Mouse (Mus musculus): Measurements from ENCODE around the gene E330014E10Rik. TPM values are rescaled to one million over a fixed set of nuclear protein-coding genes. Genes with fewer than 3 reads are reported as not detected.
"Not testable (repeated sequence)": the region's sequence is repeated elsewhere in the genome, so short reads cannot be mapped to it uniquely, and the experiment has no call there.

E330014E10Rik gene
- not detected in 2 replicates for polyA plus RNA-seq (2015; fragmentation: Nextera tagmentation; extraction: Ambion mirVana)

DNA sequence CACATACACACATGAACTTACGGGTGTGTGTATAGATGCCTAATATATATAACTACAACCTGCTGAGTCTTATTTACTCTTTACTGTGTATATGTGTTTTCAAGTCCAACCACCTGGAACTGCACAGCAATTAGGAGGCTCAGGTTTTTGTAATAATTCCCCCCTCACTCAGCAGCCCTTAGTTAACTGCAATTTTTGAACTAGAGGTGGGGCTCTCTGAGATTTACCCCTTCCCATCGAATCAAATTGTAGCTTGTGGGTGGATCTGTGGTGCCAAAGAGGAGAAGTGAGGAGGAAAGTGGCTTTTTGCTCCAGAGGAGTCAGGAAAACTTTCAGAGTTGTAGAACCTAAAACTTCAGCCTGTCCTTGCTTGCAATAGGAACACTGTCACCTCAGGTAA lies at the start of gene E330014E10Rik:
Gene E330014E10Rik, plus strand, starts transcription at position 301 of the 400 bp plus-strand sequence.
- not testable (repeated sequence) for H3K36me3 ChIP-seq (ENCODE audit: control insufficient read depth, insufficient read depth); H3K27me3 ChIP-seq (ENCODE audit: control insufficient read depth, insufficient read depth, low read depth, low read length); H3K4me2 ChIP-seq (ENCODE audit: low read depth, low read length); H3K9ac ChIP-seq (ENCODE audit: low read depth, low read length); H3K4me3 ChIP-seq (ENCODE audit: low read depth, low read length); H3K9me3 ChIP-seq (replicated peaks; ENCODE audit: control insufficient read depth, low read length); H3K27ac ChIP-seq (ENCODE audit: low read length); ATAC-seq (ENCODE audit: low read depth); H3K4me1 ChIP-seq (ENCODE audit: control insufficient read depth, low read depth, low read length)
- WGBS (ENCODE audit: insufficient replicate concordance) = no CpG with 5 or more reads among the region's 2 CpGs

DNA sequence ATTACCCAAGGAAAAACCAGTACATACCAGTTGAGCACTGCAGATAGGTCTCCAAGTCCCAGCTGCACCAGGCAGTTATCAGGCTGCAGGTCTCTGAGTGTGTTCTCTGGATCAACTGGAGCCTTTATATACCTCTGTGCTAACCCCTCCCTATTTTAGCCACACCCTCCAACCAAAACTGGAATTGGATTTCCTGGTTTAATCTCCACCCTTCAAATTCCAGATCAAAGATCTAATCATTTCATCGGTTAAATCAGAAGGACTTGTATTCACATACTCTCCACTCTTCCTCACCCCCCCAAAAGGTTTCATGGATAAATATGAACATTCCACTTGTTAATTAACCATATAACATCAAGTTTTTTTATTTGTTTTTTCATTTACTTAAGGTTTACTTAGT lies 39.7 kb upstream of the E330014E10Rik start, which contains the start of gene Gm7978:
Gene Gm7978, minus strand, starts transcription at position 101 of the 400 bp plus-strand sequence.
- not testable (repeated sequence) for H3K27ac ChIP-seq (ENCODE audit: low read length); H3K4me3 ChIP-seq (ENCODE audit: low read depth, low read length); H3K9me3 ChIP-seq (replicated peaks; ENCODE audit: control insufficient read depth, low read length); H3K4me2 ChIP-seq (ENCODE audit: low read depth, low read length); H3K9ac ChIP-seq (ENCODE audit: low read depth, low read length); H3K27me3 ChIP-seq (ENCODE audit: control insufficient read depth, insufficient read depth, low read depth, low read length); H3K4me1 ChIP-seq (ENCODE audit: control insufficient read depth, low read depth, low read length); ATAC-seq (ENCODE audit: low read depth); H3K36me3 ChIP-seq (ENCODE audit: control insufficient read depth, insufficient read depth)
- no CpG with 5 or more reads among the region's 1 CpGs for WGBS (ENCODE audit: insufficient replicate concordance)

DNA sequence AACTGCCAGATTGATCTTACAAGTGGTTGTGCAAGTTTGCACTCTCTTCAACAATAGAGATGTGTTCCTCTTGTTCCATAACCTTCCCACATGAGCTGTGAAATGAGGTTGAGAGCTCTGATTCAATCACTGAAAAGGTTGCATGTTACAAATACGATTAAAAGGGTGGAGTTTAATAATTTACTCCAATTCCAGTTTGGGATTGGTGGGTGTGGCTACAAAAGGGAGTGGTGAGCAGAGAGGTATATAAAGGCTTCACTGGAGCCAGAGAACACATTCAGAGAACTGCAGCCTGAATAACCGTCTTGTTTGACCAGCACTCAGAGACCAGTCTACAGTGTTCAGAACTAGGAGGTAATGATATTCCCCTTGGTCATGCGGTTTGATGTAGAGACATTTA lies 34.1 kb upstream of the E330014E10Rik start, which contains the start of gene Gm7982:
Gene Gm7982, plus strand, starts transcription at position 301 of the 400 bp plus-strand sequence.
- no CpG with 5 or more reads among the region's 3 CpGs for WGBS (ENCODE audit: insufficient replicate concordance)
- H3K27ac ChIP-seq (ENCODE audit: low read length); H3K4me3 ChIP-seq (ENCODE audit: low read depth, low read length); H3K4me2 ChIP-seq (ENCODE audit: low read depth, low read length); H3K9me3 ChIP-seq (replicated peaks; ENCODE audit: control insufficient read depth, low read length); H3K27me3 ChIP-seq (ENCODE audit: control insufficient read depth, insufficient read depth, low read depth, low read length); H3K4me1 ChIP-seq (ENCODE audit: control insufficient read depth, low read depth, low read length); ATAC-seq (ENCODE audit: low read depth); H3K9ac ChIP-seq (ENCODE audit: low read depth, low read length); H3K36me3 ChIP-seq (ENCODE audit: control insufficient read depth, insufficient read depth): not testable (repeated sequence)

DNA sequence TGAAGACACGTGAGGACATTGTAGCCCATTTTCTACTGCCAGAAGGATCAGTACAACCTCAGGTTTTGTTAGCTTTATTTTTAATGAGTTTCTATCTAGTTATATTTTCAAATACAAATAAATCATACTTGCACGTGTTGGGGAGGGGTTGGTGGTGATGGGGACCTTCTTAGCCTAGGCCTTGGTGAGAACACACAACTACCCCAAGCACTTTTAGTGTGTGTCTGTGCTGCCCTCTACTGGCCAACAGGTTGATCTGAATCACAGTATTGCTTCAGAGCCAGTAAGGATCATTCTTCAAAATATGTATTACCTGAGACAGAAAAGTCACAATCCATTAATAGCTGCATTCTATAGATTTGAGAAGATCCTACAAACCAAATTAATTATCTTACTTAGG lies 35.1 kb downstream of the E330014E10Rik start:
- H3K4me1 ChIP-seq (ENCODE audit: control insufficient read depth, low read depth, low read length); H3K27me3 ChIP-seq (ENCODE audit: control insufficient read depth, insufficient read depth, low read depth, low read length); H3K27ac ChIP-seq (ENCODE audit: low read length); ATAC-seq (ENCODE audit: low read depth); H3K36me3 ChIP-seq (ENCODE audit: control insufficient read depth, insufficient read depth); H3K4me2 ChIP-seq (ENCODE audit: low read depth, low read length); H3K9ac ChIP-seq (ENCODE audit: low read depth, low read length); H3K9me3 ChIP-seq (replicated peaks; ENCODE audit: control insufficient read depth, low read length); H3K4me3 ChIP-seq (ENCODE audit: low read depth, low read length): not testable (repeated sequence)
- WGBS (ENCODE audit: insufficient replicate concordance) = 43% methylated on average over 2 of the region's 2 CpGs

DNA sequence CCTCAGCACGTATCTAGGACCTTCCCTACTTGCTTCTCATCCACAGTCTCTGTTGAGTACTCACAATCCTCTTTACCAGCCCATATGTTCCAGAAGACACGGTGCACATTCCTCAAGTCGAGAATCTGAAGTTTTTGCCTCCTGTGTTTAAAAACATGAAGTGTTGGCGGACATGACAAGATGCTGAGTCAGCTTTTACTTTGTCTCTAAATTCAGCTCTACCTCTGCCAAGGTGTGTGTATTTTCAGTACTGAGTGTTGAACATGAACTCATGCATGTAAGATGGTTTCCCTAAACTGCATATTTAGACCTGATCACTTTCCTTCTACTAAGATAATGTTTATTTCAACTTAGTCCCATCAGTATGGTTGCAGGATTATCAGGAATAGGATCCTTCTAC lies 60.8 kb downstream of the E330014E10Rik start:
- Histone ChIP-seq H3K9me3 (replicated peaks; ENCODE audit: control insufficient read depth, low read length) (no peaks in the 10 kb centered on the region), H3K4me2 (ENCODE audit: low read depth, low read length) (no peak overlapping the region), H3K27me3 (ENCODE audit: control insufficient read depth, insufficient read depth, low read depth, low read length) (no peaks in the 10 kb centered on the region), H3K4me3 (ENCODE audit: low read depth, low read length) (no peak overlapping the region), H3K36me3 (ENCODE audit: control insufficient read depth, insufficient read depth) (no peaks in the 10 kb centered on the region), H3K27ac (ENCODE audit: low read length) (no peak overlapping the region), H3K9ac (ENCODE audit: low read depth, low read length) (no peak overlapping the region), H3K4me1 (ENCODE audit: control insufficient read depth, low read depth, low read length) (no peaks in the 10 kb centered on the region)
- ATAC-seq (ENCODE audit: low read depth) = no peak
- WGBS (ENCODE audit: insufficient replicate concordance) = 49% methylated on average over 4 of the region's 4 CpGs

DNA sequence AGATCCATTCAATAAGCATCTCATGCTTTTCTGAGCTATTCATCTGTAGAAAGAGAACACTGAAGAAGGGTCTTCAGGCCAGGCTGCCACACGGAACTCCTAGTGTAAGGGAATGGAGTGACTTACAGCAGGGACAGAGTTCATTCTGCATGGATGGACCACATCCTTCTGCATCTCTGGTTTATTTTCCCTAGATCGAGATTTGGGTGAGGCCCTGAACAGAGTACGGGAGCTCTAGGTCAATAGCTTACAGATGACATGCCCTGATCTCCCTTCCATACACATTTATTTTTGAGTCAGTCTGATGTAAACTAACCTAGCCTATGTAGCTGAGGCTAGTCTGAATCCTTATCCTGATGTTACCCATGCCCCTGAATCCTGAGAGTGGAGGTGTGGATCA lies 78.2 kb downstream of the E330014E10Rik start:
- no peak overlapping the region for H3K4me2 ChIP-seq (ENCODE audit: low read depth, low read length)
- no peak overlapping the region for H3K9ac ChIP-seq (ENCODE audit: low read depth, low read length)
- ATAC-seq (ENCODE audit: low read depth) = no peak
- H3K27ac ChIP-seq (ENCODE audit: low read length) = no peak overlapping the region
- 63% methylated on average over 3 of the region's 3 CpGs for WGBS (ENCODE audit: insufficient replicate concordance)
- no peak overlapping the region for H3K4me3 ChIP-seq (ENCODE audit: low read depth, low read length)
- no peaks in the 10 kb centered on the region for H3K4me1 ChIP-seq (ENCODE audit: control insufficient read depth, low read depth, low read length)
- H3K9me3 ChIP-seq (replicated peaks; ENCODE audit: control insufficient read depth, low read length) = no peaks in the 10 kb centered on the region
- no peaks in the 10 kb centered on the region for H3K36me3 ChIP-seq (ENCODE audit: control insufficient read depth, insufficient read depth)
- H3K27me3 ChIP-seq (ENCODE audit: control insufficient read depth, insufficient read depth, low read depth, low read length) = no peaks in the 10 kb centered on the region

Other genes starting within 250 kb of the E330014E10Rik start
- gene Gm7971, start 181.1 kb upstream of the E330014E10Rik start, polyA plus RNA-seq (2015; fragmentation: Nextera tagmentation; extraction: Ambion mirVana) = not detected in 2 replicates
- gene Gm7978, start 39.8 kb upstream of the E330014E10Rik start, polyA plus RNA-seq (2015; fragmentation: Nextera tagmentation; extraction: Ambion mirVana) = not detected in 2 replicates
- not detected in 2 replicates for gene Gm7982, start 34.0 kb upstream of the E330014E10Rik start, polyA plus RNA-seq (2015; fragmentation: Nextera tagmentation; extraction: Ambion mirVana)
- gene Cxcl13, start 181.0 kb downstream of the E330014E10Rik start, polyA plus RNA-seq (2015; fragmentation: Nextera tagmentation; extraction: Ambion mirVana) = 0.11 and 0.17 TPM in 2 replicates